Mouse (Mus musculus) small intestine, adult 2 months (tissue): ENCODE results near the gene Gm49320.

Experiments
- CTCF ChIP-seq: fragments of 200-500 bp; IDR thresholded peaks from 2 replicates; pipeline ENCODE4 v1.5.1; 2012; ENCODE audit warnings: low read depth, mild to moderate bottlenecking, control low read depth, inconsistent platforms, low read length, moderate library complexity, mixed read lengths; ENCODE audit not compliant: insufficient replicate concordance, insufficient read length; ENCODE audit errors: extremely low read depth
- POLR2A ChIP-seq: fragments of 200-500 bp; IDR thresholded peaks from 2 replicates; pipeline ENCODE4 v1.6.1; 2012; ENCODE audit warnings: low read depth, mild to moderate bottlenecking, control low read depth, inconsistent platforms, low read length, moderate library complexity

DNA sequence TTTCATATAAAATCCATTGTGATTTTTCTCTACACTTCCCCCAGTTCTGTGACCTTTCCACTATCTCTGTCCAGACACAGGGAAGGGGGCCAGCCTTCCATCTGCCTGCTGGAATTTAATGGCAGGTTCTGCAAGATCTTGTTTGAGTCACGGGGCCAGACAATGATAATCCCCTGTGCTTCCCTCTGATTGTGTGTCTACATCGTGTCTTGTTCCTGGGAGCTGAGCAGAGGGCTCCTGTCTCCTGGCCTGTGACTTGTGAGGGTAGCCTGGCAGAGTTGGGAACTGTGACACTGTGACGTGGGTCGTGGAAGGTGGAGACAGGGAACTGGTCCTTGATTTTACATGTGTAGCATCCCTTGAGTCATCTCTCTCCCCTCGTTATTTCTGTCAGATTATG lies 8.9 kb upstream of the Gm49320 start:
- TF ChIP-seq POLR2A (no peak), CTCF (no peak)
